Mouse (Mus musculus): ENCODE measurements around the gene Vcp.

GRCm38 (mm10) chr4:43020876-43021275, 20.6 kb upstream of the Vcp start:
- no peak for TF ChIP-seq CTCF (IDR thresholded peaks at IDR 0.05; ENCODE audit: control insufficient read depth, insufficient read depth, insufficient replicate concordance, low read depth, low read length)
- no peak for TF ChIP-seq POLR2A (IDR thresholded peaks at IDR 0.05; ENCODE audit: control insufficient read depth, low read depth, low read length)
